Comparison of ENCODE assay signal across 12 mouse cellular contexts in genomic region chr8:82841520-82842142, GRCm38 (mm10). TPM values are rescaled to one million over a fixed set of nuclear protein-coding genes. Genes with fewer than 3 reads are reported as not detected.
DNase-seq lines count a peak whose midpoint lies in the region; ATAC-seq lines count a peak whose summit lies in the region.
"Had no signal": no experiment of that assay in that cellular context is flagged by ENCODE, and none has a peak within 500 bp of the region (broad histone marks: within the 10 kb centered on the region; RNA-seq: fewer than 3 reads in every experiment).

No protein-coding gene starts in this region.

- H3K27me3 ChIP-seq in embryonic facial prominence, embryonic 11.5 days (ENCODE audit: control insufficient read depth, insufficient read depth, low read length), result no peaks in the 10 kb centered on the region
- no peaks in the 10 kb centered on the region for H3K27me3 ChIP-seq in embryonic facial prominence, embryonic 10.5 days (replicated peaks; ENCODE audit: low read depth, poor library complexity, severe bottlenecking)
- H3K27me3 ChIP-seq in kidney, embryonic 14.5 days (ENCODE audit: control insufficient read depth, insufficient read depth, low read length), result no peaks in the 10 kb centered on the region
- no peaks in the 10 kb centered on the region for H3K27me3 ChIP-seq in midbrain, embryonic 13.5 days
- H3K27me3 ChIP-seq: stomach, embryonic 15.5 days had no signal

- H3K4me3 ChIP-seq in embryonic facial prominence, embryonic 11.5 days (ENCODE audit: low read depth, low read length), result no peak overlapping the region
- H3K4me3 ChIP-seq in embryonic facial prominence, embryonic 10.5 days, result no peak overlapping the region
- no peak overlapping the region for H3K4me3 ChIP-seq in kidney, embryonic 14.5 days (ENCODE audit: low read length)
- H3K4me3 ChIP-seq in midbrain, embryonic 13.5 days (replicated peaks), result no peak overlapping the region
- H3K4me3 ChIP-seq: erythroblast, embryonic 14.5 days; stomach, embryonic 15.5 days had no signal

- no peak for ATAC-seq in embryonic facial prominence, embryonic 11.5 days (replicated peaks; ENCODE audit: insufficient number of reproducible peaks, low FRiP score, low TSS enrichment, low read depth)
- ATAC-seq in kidney, embryonic 14.5 days (ENCODE audit: low FRiP score, low TSS enrichment), result no peak
- ATAC-seq in midbrain, embryonic 13.5 days, result peak; percentile 64; the same call in 1 of the 2 replicates

- no peak overlapping the region for H3K27ac ChIP-seq in embryonic facial prominence, embryonic 11.5 days (replicated peaks; ENCODE audit: low read depth, low read length)
- no peak overlapping the region for H3K27ac ChIP-seq in embryonic facial prominence, embryonic 10.5 days (replicated peaks)
- no peak overlapping the region for H3K27ac ChIP-seq in kidney, embryonic 14.5 days (ENCODE audit: low read depth, low read length)
- no peak overlapping the region for H3K27ac ChIP-seq in midbrain, embryonic 13.5 days
- H3K27ac ChIP-seq: stomach, embryonic 15.5 days had no signal

- WGBS in embryonic facial prominence, embryonic 11.5 days, result 56% methylated on average over 6 of the region's 6 CpGs
- 65% methylated on average over 6 of the region's 6 CpGs for WGBS in embryonic facial prominence, embryonic 10.5 days
- WGBS in kidney, embryonic 14.5 days, result 60% methylated on average over 6 of the region's 6 CpGs
- 69% methylated on average over 6 of the region's 6 CpGs for WGBS in midbrain, embryonic 13.5 days

- peak; percentile 58 for DNase-seq in embryonic facial prominence, embryonic 11.5 days (ENCODE audit: low spot score)
- DNase-seq in embryonic facial prominence, embryonic 10.5 days (ENCODE audit: low spot score), result no peak
- DNase-seq in kidney, postnatal 14 days, result peak; percentile 36
- DNase-seq in MN1 (ENCODE audit: low spot score), result peak; percentile 67
- no peak for DNase-seq in thymus, postnatal 0 days (ENCODE audit: low spot score)
- DNase-seq in natural killer cell, adult 2 months (ENCODE audit: low spot score in 2 of 2), result no peak
- DNase-seq: B cell, adult 2 months; heart, adult 11 months had no signal

- no peak overlapping the region for H3K4me2 ChIP-seq in embryonic facial prominence, embryonic 11.5 days (ENCODE audit: low read depth, low read length)
- H3K4me2 ChIP-seq in kidney, embryonic 14.5 days (replicated peaks; ENCODE audit: low read depth, low read length), result no peak overlapping the region
- H3K4me2 ChIP-seq in midbrain, embryonic 13.5 days (replicated peaks), result no peak overlapping the region
- H3K4me2 ChIP-seq: stomach, embryonic 15.5 days had no signal

- no peaks in the 10 kb centered on the region for H3K9me3 ChIP-seq in embryonic facial prominence, embryonic 11.5 days (replicated peaks; ENCODE audit: control insufficient read depth, low read length)
- no peaks in the 10 kb centered on the region for H3K9me3 ChIP-seq in embryonic facial prominence, embryonic 10.5 days
- H3K9me3 ChIP-seq in kidney, embryonic 14.5 days (ENCODE audit: control insufficient read depth, low read length), result no peaks in the 10 kb centered on the region
- H3K9me3 ChIP-seq in midbrain, embryonic 13.5 days, result no peaks in the 10 kb centered on the region
- H3K9me3 ChIP-seq: stomach, embryonic 15.5 days had no signal

- no peaks in the 10 kb centered on the region for H3K4me1 ChIP-seq in embryonic facial prominence, embryonic 11.5 days (ENCODE audit: control insufficient read depth, insufficient read depth, low read length)
- no peaks in the 10 kb centered on the region for H3K4me1 ChIP-seq in embryonic facial prominence, embryonic 10.5 days
- no peaks in the 10 kb centered on the region for H3K4me1 ChIP-seq in kidney, embryonic 14.5 days (ENCODE audit: control insufficient read depth, insufficient read depth, low read length)
- 0 out of 2 replicates have a peak, but pooled peaks cover under 1% of the 10 kb centered on the region for H3K4me1 ChIP-seq in midbrain, embryonic 13.5 days (replicated peaks)
- H3K4me1 ChIP-seq: stomach, embryonic 15.5 days had no signal

- no peaks in the 10 kb centered on the region for H3K36me3 ChIP-seq in embryonic facial prominence, embryonic 11.5 days (replicated peaks; ENCODE audit: control insufficient read depth, insufficient read depth, low read depth, low read length)
- no peaks in the 10 kb centered on the region for H3K36me3 ChIP-seq in embryonic facial prominence, embryonic 10.5 days (replicated peaks)
- no peaks in the 10 kb centered on the region for H3K36me3 ChIP-seq in kidney, embryonic 14.5 days (ENCODE audit: control insufficient read depth, insufficient read depth, low read length)
- no peaks in the 10 kb centered on the region for H3K36me3 ChIP-seq in midbrain, embryonic 13.5 days
- H3K36me3 ChIP-seq: stomach, embryonic 15.5 days had no signal

- no peak overlapping the region for H3K9ac ChIP-seq in embryonic facial prominence, embryonic 11.5 days (replicated peaks; ENCODE audit: low read length)
- no peak overlapping the region for H3K9ac ChIP-seq in kidney, embryonic 14.5 days (ENCODE audit: low read depth, low read length)
- no peak overlapping the region for H3K9ac ChIP-seq in midbrain, embryonic 13.5 days (replicated peaks)
- H3K9ac ChIP-seq: stomach, embryonic 15.5 days had no signal

RNA-seq across cellular contexts. Expression of gene Rnf150, which starts 21.5 kb away (rescaled TPM):
- polyA plus RNA-seq in embryonic facial prominence, embryonic 11.5 days (2014; fragmentation: Nextera tagmentation; extraction: Ambion mirVana), result 1.8 and 2.0 TPM in 2 replicates
- 1.8 and 2.5 TPM in 2 replicates for polyA plus RNA-seq in embryonic facial prominence, embryonic 10.5 days (2016; fragmentation: Nextera tagmentation; extraction: Ambion mirVana)
- 3.0 and 3.9 TPM in 2 replicates for polyA plus RNA-seq in kidney, embryonic 14.5 days (2014; fragmentation: Nextera tagmentation; extraction: Ambion mirVana)
- 2.3 and 2.8 TPM in 2 replicates for polyA plus RNA-seq in midbrain, embryonic 13.5 days (2015; fragmentation: Nextera tagmentation; extraction: Ambion mirVana)
- polyA plus RNA-seq in thymus, postnatal 0 days (2015; fragmentation: Nextera tagmentation; extraction: Ambion mirVana), result 0.33 and 0.36 TPM in 2 replicates
- polyA plus RNA-seq: erythroblast, embryonic 14.5 days had no signal

Comparison
In these comparisons a context has a peak if more than half of its experiments do, and no peak if none do; other contexts are left out.
1. DNase-seq: peak in embryonic facial prominence, embryonic 11.5 days (single experiment), kidney, postnatal 14 days (single experiment) and MN1 (single experiment); none in embryonic facial prominence, embryonic 10.5 days (single experiment), thymus, postnatal 0 days (single experiment) and natural killer cell, adult 2 months (0 of 2).